Mouse (Mus musculus): ENCODE measurements around the gene Ccdc155.

DNA sequence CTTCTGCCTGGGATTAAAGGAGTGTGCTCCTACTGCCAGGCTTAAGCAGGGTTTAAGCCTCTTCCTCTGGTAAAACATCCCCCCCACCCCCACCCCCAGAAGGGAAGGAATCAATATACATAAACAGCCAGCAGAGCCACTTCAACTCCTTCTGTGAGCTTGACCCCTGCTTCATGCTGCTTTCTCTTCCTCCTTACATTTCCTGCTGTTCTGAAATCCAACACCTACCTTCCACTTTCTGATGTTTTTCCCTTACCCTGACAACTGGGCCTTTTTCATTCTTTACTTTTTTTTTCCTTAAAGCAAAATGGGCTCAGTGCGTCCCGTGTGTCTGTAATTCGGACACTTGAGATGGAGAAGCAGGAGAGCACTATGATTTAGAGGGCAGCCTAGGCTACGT is 54.4 kb downstream of the Ccdc155 start:
- TF ChIP-seq CTCF (IDR thresholded peaks at IDR 0.05; ENCODE audit: low read depth, low read length) (no peak), TAL1 (conservative IDR thresholded peaks at IDR 0.05; ENCODE audit: low read depth, low read length) (no peak), GATA1 (IDR thresholded peaks at IDR 0.05; ENCODE audit: borderline replicate concordance, low read length) (no peak), GATA2 (IDR thresholded peaks at IDR 0.05; ENCODE audit: borderline replicate concordance, low read depth, low read length) (no peak)
